Mouse (Mus musculus) lung, adult 2 months (tissue): ENCODE measurements around the gene Rnf185.

Source experiments
- CTCF ChIP-seq: fragments of 200-500 bp; IDR thresholded peaks from 2 replicates; pipeline ENCODE4 v1.5.1; 2011; ENCODE audit warnings: mild to moderate bottlenecking, low read length, control low read depth; ENCODE audit not compliant: insufficient read depth
- POLR2A ChIP-seq: fragments of 200-500 bp; IDR thresholded peaks from 2 replicates; pipeline ENCODE4 v1.6.1; 2011; ENCODE audit warnings: low read depth, mild to moderate bottlenecking, control low read depth, low read length, borderline replicate concordance; ENCODE audit errors: extremely low read depth

GRCm38 (mm10) chr11:3444875-3445274, 7.3 kb downstream of the Rnf185 start:
- no peak for TF ChIP-seq POLR2A
- TF ChIP-seq CTCF, result no peak
